Mouse (Mus musculus) WW6 (cell line): Measurements from ENCODE around the gene Gja1.
"Not testable (repeated sequence)": the region's sequence is repeated elsewhere in the genome, so short reads cannot be mapped to it uniquely, and the experiment has no call there.

Source experiments
- DNase-seq: peaks from one replicate; pipeline ENCODE4 v3.0.0-alpha.2; 2013; ENCODE audit warnings: low read depth, low spot score

Gene Gja1

GRCm38 (mm10) chr10:56377097-56377965 lies at the start of gene Gja1:
Gja1 (plus strand) TSS chr10:56377330.
- no peak for DNase-seq

GRCm38 (mm10) chr10:56338851-56339489 lies 38.2 kb upstream of the Gja1 start:
- DNase-seq: peak; percentile 16

DNA sequence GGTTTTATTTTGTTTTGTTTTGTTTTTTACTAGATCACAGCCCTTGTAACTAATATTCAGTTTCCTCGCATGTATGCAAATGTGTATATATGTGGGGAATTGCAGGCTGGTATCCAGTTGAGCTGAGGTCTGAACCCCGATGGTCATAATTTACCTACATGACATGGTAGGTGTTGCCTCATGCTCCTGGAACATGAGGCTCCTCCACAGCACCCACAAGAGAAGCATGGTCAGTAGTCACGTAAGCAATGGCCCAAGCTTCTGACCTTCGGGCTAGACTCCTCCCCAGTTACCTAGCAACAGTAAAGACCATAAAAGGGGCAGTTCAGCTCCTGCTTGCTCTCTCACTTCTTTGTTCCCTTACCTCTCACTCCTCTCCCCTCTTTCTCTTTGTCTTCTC lies 16.7 kb upstream of the Gja1 start:
- no peak for DNase-seq

DNA sequence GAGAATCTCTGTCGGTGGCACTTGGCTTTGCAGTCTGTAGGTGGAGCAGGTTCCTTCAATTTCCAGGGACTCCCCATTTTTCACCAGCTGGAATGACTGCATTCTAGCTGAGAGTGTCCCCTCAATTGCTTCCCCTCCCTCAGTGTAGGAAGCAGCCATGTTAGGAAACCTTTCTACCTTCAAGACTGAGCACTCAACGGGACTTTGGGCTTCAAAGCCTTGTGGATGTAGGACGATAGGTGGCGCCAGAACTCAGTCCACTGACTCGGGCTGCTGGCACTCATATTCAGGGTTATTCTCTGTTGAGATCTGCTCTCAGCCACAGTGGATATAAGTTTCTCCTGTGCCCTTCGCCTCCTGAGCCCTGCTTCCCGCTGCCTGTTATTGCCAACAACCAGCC lies 8.1 kb upstream of the Gja1 start:
- DNase-seq: no peak

DNA sequence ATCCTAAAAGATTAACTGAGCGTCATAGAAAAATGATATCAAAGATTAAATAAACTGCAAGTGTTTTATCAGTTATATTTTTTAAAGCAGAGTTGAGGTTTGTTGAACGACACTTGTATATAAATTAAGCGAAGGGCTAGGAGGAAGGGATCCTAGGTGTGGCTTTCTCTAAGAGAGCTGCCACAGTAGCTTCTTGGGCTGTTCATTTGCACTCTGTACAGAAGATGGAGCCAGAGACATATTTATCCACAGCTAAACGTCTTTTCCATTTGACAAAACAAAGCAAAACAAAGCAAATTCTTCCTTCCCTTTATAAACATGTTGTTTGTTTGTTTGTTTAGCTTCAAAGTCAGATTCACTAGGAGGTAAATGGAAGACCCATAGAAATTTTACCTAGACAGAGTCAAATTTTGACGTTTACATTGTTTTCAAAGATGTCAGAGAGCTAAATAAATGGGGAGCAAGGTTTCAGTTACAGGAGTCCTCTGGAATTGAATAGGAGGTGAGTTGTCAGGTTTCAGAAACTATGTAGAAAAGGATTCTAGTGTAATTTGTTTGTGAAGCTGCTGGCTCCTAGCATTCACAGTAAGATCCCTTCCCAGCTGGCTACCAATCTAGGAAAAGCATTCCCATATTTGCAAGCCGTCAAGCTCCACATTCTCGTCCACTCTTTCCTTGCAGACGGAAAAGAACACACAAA lies 4.0 kb upstream of the Gja1 start:
- no peak for DNase-seq

DNA sequence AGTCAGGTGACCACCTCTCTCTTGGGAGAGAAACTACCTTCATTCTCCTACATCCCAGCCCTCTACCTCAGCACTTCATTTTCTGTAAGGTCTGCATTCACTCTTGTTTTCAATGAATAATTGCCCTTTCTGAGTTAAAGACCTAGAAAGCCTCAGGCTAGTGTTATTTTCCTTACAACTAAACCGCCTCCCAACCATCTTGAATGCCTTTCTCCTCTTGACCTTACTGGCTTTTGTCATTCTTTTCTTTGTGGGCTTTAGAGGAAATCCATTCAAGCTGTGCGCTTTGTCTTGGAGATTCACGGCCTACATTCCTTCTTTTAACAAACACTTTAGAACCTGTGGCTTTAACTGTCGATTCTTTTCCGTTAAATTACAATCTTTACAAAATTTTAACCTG lies 3.0 kb upstream of the Gja1 start:
- DNase-seq: peak; percentile 73

- DNase-seq: no peak
Measured at GRCm38 (mm10) chr10:56375906-56376468, 1.1 kb upstream of the Gja1 start.

- DNase-seq: no peak
Measured at GRCm38 (mm10) chr10:56377966-56378647, 977 bp downstream of the Gja1 start.

DNA sequence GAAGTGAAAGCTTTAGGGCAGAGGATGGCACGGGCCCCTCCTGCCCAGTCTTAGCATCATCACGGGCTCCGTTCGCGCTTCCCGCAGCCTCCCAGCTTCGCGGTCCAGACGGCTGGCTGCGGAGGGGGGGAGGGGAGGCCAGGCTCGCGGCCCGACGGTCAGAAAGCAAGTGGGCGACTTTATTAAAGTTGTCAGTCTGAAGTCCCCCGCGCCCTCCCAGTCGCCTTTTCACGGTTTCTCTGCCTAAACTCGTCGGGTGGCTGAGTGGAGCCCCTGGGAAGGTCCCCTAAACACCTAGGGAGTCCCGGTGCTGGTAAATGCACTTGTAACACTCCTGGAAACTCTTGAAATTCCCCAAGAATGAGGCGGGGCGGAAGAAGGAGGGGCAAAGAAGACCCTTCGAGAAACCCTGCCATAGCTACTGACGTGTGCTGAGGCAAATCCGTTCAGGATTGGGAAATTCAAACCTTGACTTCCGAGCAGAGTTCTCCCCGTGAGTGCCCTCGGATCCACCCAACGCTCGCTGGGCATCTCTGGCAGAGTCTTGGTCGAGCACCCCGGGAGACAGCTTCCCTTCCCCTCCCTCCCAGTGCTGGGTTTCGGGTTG lies 1.6 kb downstream of the Gja1 start:
- DNase-seq: no peak

- no peak for DNase-seq
Measured at GRCm38 (mm10) chr10:56379720-56380119, 2.6 kb downstream of the Gja1 start.

DNA sequence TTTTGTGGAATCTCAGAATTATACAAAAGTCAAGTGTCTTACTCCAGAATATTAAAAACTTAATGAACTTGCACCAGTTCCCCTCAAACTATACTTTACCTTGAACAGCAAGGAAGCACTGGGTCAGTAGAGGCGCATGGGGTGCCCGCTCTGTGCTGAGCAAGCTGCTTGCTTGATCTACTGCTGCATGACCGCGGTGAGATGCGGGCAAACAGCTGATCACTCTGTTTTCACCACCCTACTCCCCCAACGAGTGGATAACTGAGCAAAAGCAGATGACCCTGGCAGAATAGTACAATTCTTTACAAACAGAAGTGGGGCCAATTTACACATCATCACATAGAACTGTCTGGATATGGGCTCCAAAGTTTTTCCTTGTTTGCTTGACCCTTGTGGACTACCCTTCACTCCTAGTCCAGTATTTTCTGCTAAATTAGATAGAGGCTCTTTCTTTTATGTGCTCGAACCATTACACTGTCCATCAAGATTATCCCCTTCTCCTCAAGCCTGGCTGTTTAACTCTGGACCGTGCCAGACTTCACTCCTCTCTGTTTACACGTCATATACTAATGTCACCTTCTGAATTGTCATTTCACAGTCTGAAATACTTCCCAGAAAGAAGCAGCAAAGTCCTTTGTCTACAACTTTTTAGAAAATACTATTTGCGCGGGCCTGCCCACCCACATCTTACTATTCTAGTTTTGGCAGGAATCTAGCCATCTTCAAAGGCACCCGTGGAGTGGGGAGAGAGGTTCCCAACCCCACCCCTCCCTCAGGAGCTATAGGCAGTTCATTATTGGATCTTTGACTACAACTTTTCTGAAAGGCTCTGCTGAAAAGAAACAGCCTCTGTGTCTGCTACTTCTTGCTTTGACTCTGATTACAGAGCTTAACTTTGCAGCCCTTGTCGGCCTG lies 8.3 kb downstream of the Gja1 start:
- no peak for DNase-seq

DNA sequence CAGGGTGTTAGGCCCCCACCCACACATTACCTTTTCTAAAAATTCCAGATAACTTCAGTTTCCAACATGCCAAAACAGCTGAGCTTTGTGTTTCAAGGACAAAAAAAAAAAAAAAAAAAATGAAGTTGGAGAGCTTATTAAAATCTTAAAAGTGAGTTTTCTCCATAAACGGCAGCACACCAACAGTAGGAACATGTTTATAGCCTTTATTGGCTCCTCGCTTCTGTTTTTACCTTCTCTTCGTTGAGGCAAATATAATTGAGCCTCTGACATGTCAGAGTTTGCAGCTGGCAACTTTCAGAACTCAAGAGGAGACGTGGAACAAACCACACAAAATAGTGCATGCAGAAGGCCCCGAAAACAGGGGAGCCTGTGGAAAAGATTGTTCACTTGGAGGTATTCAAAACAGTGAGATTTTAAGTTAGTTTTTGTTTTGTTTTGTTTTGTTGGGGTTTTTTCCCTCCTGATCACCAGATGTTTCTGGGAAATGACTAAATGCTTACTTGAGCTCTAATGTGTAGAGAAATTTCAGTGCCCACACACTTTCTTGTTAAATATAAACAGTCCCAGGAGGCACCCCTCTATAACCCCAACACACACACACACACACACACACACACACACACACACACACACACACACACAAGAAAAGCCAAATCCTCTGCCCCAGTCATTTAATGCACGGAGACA lies 16.1 kb downstream of the Gja1 start:
- DNase-seq: no peak

- not testable (repeated sequence) for DNase-seq
Measured at GRCm38 (mm10) chr10:56393815-56394417, 16.8 kb downstream of the Gja1 start.

GRCm38 (mm10) chr10:56397875-56398274 lies 20.7 kb downstream of the Gja1 start:
- no peak for DNase-seq

GRCm38 (mm10) chr10:56398310-56398709 lies 21.2 kb downstream of the Gja1 start:
- DNase-seq: no peak

- not testable (repeated sequence) for DNase-seq
Measured at GRCm38 (mm10) chr10:56401396-56401795, 24.3 kb downstream of the Gja1 start.

GRCm38 (mm10) chr10:56405934-56406333 lies 28.8 kb downstream of the Gja1 start:
- no peak for DNase-seq

- DNase-seq: peak; percentile 62
Measured at GRCm38 (mm10) chr10:56406386-56407130, 29.4 kb downstream of the Gja1 start.
